Mouse (Mus musculus) neural tube, embryonic 10.5 days (tissue): ENCODE data around the gene Gm10406.
"Not testable (repeated sequence)": the region's sequence is repeated elsewhere in the genome, so short reads cannot be mapped to it uniquely, and the experiment has no call there.

Experiments used
- DNase-seq: peaks from one replicate; pipeline ENCODE4 v3.0.0-alpha.2; 2017; ENCODE audit warnings: low spot score; ENCODE audit errors: extremely low spot score

Gm10406 gene

DNA sequence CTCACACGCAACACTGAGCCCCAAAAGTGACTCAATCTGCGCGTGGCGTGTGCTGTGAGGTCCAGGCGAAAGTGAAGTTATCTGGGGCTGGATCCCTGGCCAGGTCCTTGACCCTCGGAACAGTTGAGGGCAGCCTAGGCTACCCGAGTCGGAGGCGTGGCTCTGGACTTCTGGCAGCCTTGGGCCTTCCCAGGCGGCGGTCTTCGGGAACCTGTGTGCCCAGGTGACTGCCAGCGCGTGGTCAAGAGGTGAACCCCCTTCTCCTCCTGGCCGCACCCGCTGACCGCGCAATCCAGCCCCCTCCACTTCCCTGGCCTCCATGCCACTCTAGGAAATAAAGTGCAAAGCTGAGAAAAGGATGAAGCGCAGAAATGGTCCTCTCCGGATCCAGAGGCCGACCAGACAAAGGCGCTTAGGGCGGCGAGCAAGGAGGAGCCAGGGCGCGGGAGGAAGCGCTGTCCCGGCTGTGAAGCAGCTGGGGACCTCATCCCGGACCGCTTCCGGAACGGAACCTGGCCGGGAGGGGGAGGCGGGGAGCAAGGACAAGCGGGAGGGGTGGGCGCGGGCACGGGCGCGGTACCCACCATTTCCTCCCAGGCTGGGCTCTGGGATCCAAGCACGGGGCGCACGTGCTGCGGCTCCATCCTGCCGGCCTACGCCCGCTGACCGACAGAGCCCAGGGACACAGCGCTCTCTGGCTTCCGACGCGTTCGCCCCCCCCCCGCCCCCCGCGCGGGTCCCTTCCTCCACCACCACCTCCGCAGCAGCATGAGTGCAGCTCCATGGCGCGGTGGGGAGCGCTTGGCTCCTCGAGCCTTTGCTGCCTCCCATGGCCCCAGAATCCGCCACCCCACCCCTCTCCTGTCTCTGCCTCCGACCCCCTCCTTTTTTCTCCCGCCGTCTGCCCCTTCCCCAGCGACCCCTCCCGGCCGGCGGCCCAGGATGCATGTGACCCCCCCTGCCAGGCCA, at the start of gene Gm10406:
TSS of gene Gm10406 (minus strand) at position 669 of the 969 bp plus-strand sequence.
- peak; percentile 52 for DNase-seq

DNA sequence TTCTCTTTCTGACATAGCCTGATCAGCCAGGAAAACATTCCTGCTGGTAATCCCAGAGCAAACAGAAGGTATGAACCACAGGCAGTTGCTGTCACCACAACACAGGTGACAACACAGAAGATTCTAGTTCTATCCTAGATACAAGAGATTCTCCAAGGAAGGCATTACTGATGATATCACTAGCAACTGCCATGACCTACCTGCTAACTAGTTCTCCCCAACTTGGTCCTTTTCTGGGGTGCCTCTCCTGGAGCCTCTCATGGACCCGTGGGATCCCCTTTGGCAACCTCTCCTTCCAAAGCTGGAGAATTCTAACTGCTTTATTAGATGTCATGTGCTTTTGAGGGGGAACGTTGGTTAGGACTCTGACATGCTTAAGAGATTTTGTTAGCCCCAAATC, 17.6 kb upstream of the Gm10406 start, which contains the start of gene Gm3685:
TSS of gene Gm3685 (minus strand) at position 101 of the 400 bp plus-strand sequence.
- not testable (repeated sequence) for DNase-seq

DNA sequence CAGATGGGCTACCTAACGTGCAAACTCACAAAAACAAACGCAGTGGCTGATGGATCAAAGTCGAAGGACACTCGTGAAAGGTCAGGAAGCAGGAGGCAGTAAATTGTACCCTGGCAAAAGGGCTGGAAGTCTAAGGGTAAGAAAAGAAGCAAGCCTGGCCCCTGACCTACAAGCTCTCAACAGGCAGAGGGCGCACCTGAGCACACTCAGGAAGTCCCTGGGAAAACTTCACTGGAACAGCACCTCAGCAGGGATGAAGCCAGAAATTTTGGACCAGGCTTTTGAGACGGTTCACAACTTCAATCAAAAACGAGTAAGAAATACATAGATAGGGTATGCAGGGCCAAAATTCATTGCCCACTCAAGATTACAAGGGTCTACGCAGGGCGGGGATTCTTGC, 975 bp downstream of the Gm10406 start:
- DNase-seq = not testable (repeated sequence)

DNA sequence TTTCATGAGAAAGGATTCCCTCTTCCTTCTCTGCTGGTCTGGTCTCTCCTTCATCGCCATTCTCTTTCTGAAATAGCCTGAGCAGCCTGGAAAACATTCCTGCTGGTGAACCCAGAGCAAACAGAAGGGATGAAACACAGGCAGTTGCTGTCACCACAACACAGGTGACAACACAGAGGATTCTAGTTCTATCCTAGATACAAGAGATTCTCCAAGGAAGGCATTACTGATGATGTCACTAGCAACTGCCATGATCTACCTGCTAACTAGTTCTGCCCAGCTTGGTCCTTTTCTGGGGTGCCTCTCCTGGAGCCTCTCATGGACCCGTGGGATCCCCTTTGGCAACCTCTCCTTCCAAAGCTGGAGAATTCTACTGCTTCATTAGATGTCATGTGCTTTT, 53.5 kb downstream of the Gm10406 start, which contains the start of gene Gm6356:
TSS of gene Gm6356 (minus strand) at position 101 of the 400 bp plus-strand sequence.
- not testable (repeated sequence) for DNase-seq
